Mouse (Mus musculus) liver, embryonic 15.5 days (tissue): ENCODE data around the gene Htr2a. TPM values are rescaled to one million over a fixed set of nuclear protein-coding genes. Genes with fewer than 3 reads are reported as not detected.

Experiments used
- polyA plus RNA-seq: library from polyadenylated mRNA; unstranded; fragments of >200 nt; fragmentation: Nextera tagmentation; extraction: Ambion mirVana; gene quantifications from 2 replicates; pipeline ENCODE4 v1.2.1, GENCODE M21; 2015

Htr2a gene
- polyA plus RNA-seq, 1 experiment from 2014 or later: 0.20 TPM

Other genes starting within 250 kb of the Htr2a start
- 165 and 180 TPM in 2 replicates for gene Esd, start 91.5 kb downstream of the Htr2a start, polyA plus RNA-seq